Mouse (Mus musculus): ENCODE results near the gene Tns1.

DNA sequence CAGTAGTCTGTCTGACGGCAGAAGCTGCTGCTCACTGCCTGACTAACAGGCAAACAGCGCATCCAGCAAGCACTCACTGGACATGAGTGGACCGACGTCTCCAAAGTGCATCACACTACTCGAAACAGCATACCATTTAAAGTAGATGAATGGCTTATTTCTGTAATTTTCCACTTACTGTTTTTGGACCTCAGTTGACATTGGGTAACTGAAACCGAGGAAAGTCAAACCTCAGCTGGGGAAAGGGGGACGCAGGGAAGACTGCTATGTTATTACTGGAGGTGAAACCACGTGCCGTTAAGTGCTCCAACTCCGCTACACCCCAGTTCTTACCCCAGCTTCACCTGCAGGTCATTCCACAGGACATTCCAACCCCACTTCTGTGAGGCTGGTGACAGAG lies 111.5 kb downstream of the Tns1 start:
- no peak for TF ChIP-seq CTCF (IDR thresholded peaks at IDR 0.05)
- TF ChIP-seq POLR2A (IDR thresholded peaks at IDR 0.05; ENCODE audit: insufficient read depth, low read depth, low read length) = no peak

Measured in heart, adult 2 months (tissue).